Mouse (Mus musculus) central nervous system, embryonic 11.5 days (tissue): ENCODE measurements around the gene Six6. TPM values are rescaled to one million over a fixed set of nuclear protein-coding genes. Genes with fewer than 3 reads are reported as not detected.

Experiments
- polyA plus RNA-seq: library from polyadenylated mRNA; depleted of rRNA; stranded (reverse); fragments of >200 nt; gene quantifications from 2 replicates; pipeline ENCODE4 v1.2.3, GENCODE M21; 2012; rRNA removed

The Six6 gene
- polyA plus RNA-seq: 0.29 and 0.48 TPM in 2 replicates

DNA sequence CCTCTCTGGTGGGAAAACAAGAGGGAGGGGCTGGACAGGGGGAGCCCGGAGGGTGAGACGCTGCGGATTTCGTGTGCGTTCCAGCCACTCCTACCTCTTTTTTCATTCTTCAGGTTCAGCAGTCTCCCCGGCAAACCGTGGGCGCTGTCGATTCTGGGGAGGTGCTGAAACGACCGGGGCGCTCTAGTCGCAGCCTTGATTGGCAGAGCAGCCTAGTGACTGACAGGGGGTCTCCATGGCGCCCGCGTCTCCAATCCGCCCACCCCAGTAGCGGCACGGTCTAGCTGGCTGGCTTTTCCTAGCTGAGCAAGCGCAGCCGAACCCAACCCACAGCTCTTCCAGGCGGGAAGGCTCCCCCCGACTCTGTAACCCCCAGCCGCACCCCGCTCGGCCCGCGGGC lies at the start of gene Six6:
TSS of gene Six6 (plus strand) at position 277 of the 400 bp plus-strand sequence.

DNA sequence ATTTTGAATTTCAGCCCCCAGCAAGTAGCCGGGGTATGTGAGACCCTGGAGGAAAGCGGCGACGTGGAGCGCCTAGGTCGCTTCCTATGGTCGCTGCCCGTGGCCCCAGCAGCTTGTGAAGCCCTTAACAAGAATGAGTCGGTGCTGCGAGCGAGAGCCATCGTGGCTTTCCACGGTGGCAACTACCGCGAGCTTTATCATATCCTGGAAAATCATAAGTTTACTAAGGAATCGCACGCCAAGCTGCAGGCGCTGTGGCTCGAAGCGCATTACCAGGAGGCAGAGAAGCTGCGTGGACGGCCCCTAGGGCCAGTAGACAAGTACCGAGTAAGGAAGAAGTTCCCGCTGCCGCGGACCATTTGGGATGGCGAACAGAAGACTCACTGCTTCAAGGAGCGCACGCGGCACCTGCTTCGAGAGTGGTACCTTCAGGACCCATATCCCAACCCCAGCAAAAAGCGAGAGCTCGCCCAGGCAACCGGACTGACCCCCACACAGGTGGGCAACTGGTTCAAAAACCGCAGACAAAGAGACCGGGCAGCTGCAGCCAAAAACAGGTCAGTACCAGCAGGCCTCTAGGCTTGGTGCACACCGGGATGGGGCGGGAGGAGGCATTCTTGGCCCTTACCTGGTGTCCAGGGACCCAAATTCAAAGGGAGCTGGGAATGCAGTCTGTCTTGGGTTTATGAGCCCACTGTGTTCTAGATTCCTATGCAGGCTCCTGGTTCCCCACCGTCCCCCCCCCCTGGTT lies 554 bp downstream of the Six6 start, which contains the start of gene 4930447C04Rik:
TSS of gene 4930447C04Rik (minus strand) at position 704 of the 751 bp plus-strand sequence.

Other genes with a start within 250 kb of the Six6 start
- gene Ppm1a, start 182.4 kb upstream of the Six6 start, polyA plus RNA-seq: 100 and 107 TPM in 2 replicates
- gene 4930447C04Rik, start 882 bp downstream of the Six6 start, polyA plus RNA-seq: 7.1 and 12.0 TPM in 2 replicates
- 9.6 and 25.5 TPM in 2 replicates for gene Six1, start 114.0 kb downstream of the Six6 start, polyA plus RNA-seq
- gene Six4, start 173.6 kb downstream of the Six6 start, polyA plus RNA-seq: 2.1 and 8.1 TPM in 2 replicates
- gene Mnat1, start 183.8 kb downstream of the Six6 start, polyA plus RNA-seq: 29.0 and 38.6 TPM in 2 replicates